Mouse (Mus musculus) neural tube, embryonic 14.5 days (tissue): ENCODE data around the gene Saal1. TPM values are rescaled to one million over a fixed set of nuclear protein-coding genes. Genes with fewer than 3 reads are reported as not detected.
"Not testable (repeated sequence)": the region's sequence is repeated elsewhere in the genome, so short reads cannot be mapped to it uniquely, and the experiment has no call there.

ENCODE experiments used
- ATAC-seq: fragments of 200-750 bp; cut with Nextera tagmentation; 2 replicates; pipeline ENCODE4 v1.8.0; 2017; ENCODE audit warnings: low read depth, mild to moderate bottlenecking, moderate TSS enrichment, moderate library complexity
- H3K27ac ChIP-seq: fragments of 300-500 bp; sonication (generic); 2 replicates; pipeline ENCODE4 v1.5.1; 2014; ENCODE audit warnings: low read depth, mild to moderate bottlenecking, control low read depth, low read length, moderate library complexity, mixed read lengths
- H3K27me3 ChIP-seq: fragments of 300-500 bp; sonication (generic); 2 replicates; pipeline ENCODE4 v1.6.1; 2014; ENCODE audit warnings: low read length; ENCODE audit not compliant: control insufficient read depth, insufficient read depth
- H3K36me3 ChIP-seq: fragments of 300-500 bp; sonication (generic); 2 replicates; pipeline ENCODE4 v1.6.1; 2014; ENCODE audit warnings: low read length, mixed read lengths; ENCODE audit not compliant: control insufficient read depth, insufficient read depth
- H3K4me1 ChIP-seq: fragments of 300-500 bp; sonication (generic); 2 replicates; pipeline ENCODE4 v1.6.1; 2014; ENCODE audit warnings: low read length; ENCODE audit not compliant: control insufficient read depth, insufficient read depth
- H3K4me2 ChIP-seq: fragments of 300-500 bp; sonication (generic); 2 replicates; pipeline ENCODE4 v1.6.1; 2014; ENCODE audit warnings: mild to moderate bottlenecking, low read depth, low read length, control low read depth
- H3K4me3 ChIP-seq: fragments of 300-500 bp; sonication (generic); 2 replicates; pipeline ENCODE4 v1.5.1; 2014; ENCODE audit warnings: low read depth, low read length, control low read depth, mixed read lengths
- H3K9ac ChIP-seq: fragments of 300-500 bp; sonication (generic); replicated peaks from 2 replicates; pipeline ENCODE4 v1.6.1; 2014; ENCODE audit warnings: low read depth, mild to moderate bottlenecking, control low read depth, low read length, mixed read lengths
- H3K9me3 ChIP-seq: fragments of 300-500 bp; sonication (generic); 2 replicates; pipeline ENCODE4 v1.6.1; 2016; ENCODE audit warnings: low read length; ENCODE audit not compliant: control insufficient read depth
- WGBS: fragments of 180-500 bp; shearing (Covaris S2); extraction: QIAGEN DNeasy Blood & Tissue Kit; methylation state at CpG from one replicate; pipeline ENCODE4 v1.1.7; 2014; 5-methylcytosine and 5-hydroxymethylcytosine counted together
- polyA plus RNA-seq: library from polyadenylated mRNA; unstranded; fragments of >200 nt; fragmentation: Nextera tagmentation; extraction: Ambion mirVana; gene quantifications from 2 replicates; pipeline ENCODE4 v1.2.1, GENCODE M21; 2014

Gene Saal1
- polyA plus RNA-seq = 15.4 and 16.7 TPM in 2 replicates

DNA sequence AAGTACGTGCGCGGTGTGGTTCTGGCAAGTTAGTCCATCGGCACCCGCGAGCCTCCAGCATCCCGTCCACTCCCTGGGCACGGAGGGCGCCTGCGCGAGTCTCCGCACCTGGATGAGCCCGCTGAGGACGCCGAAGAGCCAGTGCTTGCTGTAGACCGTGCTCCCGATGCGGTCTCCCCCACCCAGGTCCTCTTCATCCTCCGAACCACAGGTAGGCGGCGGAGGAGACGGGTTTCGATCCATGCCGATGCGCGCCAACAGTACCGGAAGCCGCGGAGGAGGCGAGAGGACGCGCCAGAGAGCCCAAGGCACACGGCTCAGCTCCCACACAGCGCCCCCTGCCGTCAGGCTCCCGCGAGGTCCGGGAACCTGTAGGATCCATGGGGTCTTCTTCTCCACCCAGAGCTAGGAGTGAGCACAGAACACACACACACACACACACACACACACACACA is at the start of gene Saal1:
Gene Saal1, minus strand, starts transcription at position 291 of the 455 bp plus-strand sequence.
- peak; percentile 98 for ATAC-seq
- under 1% methylated on average over 38 of the region's 38 CpGs for WGBS
- Histone ChIP-seq H3K27ac (peak within 1 kb of the TSS; percentile 74; the same call in 1 of the 2 replicates), H3K4me3 (peak within 1 kb of the TSS; percentile 69), H3K4me2 (peak within 1 kb of the TSS; percentile 51), H3K4me1 (peaks cover 4% of the 10 kb centered on the region; the same call in 1 of the 2 replicates), H3K27me3 (no peaks in the 10 kb centered on the region), H3K9ac (peak within 1 kb of the TSS; percentile 82), H3K36me3 (peaks cover 11% of the 10 kb centered on the region; the same call in 1 of the 2 replicates), H3K9me3 (no peaks in the 10 kb centered on the region)

DNA sequence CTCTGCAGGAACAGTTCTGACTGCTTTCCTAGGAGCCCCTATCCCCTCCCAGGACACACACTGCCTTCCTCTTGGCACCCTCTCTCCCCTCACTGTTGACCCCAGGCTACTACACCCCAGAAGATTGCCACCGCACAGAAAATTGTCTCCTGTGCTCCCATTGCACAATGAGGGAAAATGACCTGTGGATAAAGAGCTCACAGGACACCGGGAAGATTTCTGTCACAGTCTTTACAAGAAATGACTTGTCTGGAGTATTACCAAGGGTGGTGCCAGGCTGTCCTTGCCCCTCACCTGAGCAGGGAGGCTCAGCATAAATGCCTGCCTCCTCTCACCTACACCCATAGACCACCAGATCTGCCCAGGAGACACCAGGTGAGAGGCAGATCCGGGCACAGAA is 41.0 kb upstream of the Saal1 start, which contains the start of gene Saa2:
Gene Saa2, plus strand, starts transcription at position 301 of the 400 bp plus-strand sequence.
- WGBS = 80% methylated on average over 3 of the region's 3 CpGs
- no peaks in the 10 kb centered on the region for H3K9me3 ChIP-seq
- H3K4me1 ChIP-seq = no peaks in the 10 kb centered on the region
- no peak within 1 kb of the TSS for H3K27ac ChIP-seq
- no peak within 1 kb of the TSS for H3K4me3 ChIP-seq
- no peak for ATAC-seq
- no peak within 1 kb of the TSS for H3K9ac ChIP-seq
- H3K36me3 ChIP-seq = no peaks in the 10 kb centered on the region
- no peaks in the 10 kb centered on the region for H3K27me3 ChIP-seq
- H3K4me2 ChIP-seq = no peak within 1 kb of the TSS

DNA sequence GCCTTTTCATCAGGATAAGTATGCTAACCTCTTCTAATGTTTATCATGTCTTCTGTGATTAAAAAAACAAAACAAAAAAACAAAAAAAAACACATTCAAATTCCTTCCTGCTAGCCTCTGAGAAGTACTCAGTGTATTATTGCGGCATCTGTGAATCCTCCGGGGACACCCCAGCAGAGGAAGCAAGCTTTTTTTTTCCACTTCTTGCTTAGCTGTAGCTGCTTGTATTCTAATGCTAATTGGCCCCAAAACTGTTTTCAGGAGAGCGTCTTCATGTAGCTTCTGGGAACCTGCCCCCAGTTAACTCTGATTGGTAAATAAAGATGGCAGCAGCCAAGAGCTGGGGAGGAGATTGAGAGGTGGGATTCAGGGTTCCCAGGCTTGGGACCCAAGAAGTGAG is 38.0 kb upstream of the Saal1 start:
- Histone ChIP-seq H3K27ac (no peak overlapping the region), H3K4me3 (no peak overlapping the region), H3K4me1 (no peaks in the 10 kb centered on the region), H3K9me3 (no peaks in the 10 kb centered on the region), H3K36me3 (no peaks in the 10 kb centered on the region), H3K27me3 (no peaks in the 10 kb centered on the region), H3K4me2 (no peak overlapping the region), H3K9ac (no peak overlapping the region)
- no peak for ATAC-seq
- WGBS = 31% methylated on average over 3 of the region's 3 CpGs

DNA sequence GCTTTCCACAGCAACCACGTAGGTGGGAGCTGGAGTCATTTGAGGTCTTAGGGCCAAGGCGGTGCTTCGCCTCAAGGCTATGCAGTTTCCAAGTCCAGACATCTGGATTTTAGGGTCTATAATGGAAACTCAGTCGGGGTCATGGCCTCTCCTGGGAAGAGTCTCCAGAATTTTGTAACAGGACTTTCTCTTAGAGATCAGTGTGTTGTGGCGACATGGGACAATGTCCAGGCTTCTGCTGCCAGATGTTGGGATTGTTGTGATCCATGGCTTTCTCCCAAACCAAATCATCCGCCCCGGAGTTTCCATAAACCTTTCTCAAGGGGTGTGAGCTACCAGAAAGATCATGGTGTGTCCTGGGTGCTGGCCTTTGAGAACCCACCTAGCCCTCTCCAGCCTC is 35.9 kb upstream of the Saal1 start:
- no peaks in the 10 kb centered on the region for H3K9me3 ChIP-seq
- no peaks in the 10 kb centered on the region for H3K36me3 ChIP-seq
- H3K27me3 ChIP-seq = no peaks in the 10 kb centered on the region
- no peak for ATAC-seq
- H3K27ac ChIP-seq = no peak overlapping the region
- H3K4me1 ChIP-seq = no peaks in the 10 kb centered on the region
- no peak overlapping the region for H3K9ac ChIP-seq
- H3K4me2 ChIP-seq = no peak overlapping the region
- no peak overlapping the region for H3K4me3 ChIP-seq
- 86% methylated on average over 7 of the region's 7 CpGs for WGBS

DNA sequence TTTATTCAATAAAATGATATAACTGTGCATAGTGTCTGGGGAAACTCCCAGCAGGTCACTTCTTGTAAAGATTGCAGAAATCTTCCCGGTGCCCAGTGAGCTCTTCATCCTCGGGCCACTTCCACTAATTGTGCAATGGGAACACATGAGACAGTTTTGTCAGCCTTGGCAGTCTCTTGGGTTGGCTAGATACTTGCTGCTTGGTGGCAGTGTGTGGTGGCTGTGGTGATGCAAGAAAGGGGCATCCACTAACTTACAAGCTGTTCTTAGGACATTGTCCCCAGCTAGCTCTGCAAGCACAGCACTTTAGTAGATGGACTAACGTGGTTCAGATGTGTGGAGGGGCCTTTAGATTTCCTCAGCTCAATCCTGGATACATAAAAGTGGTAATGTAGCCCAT is 35.3 kb upstream of the Saal1 start:
- Histone ChIP-seq H3K27me3 (no peaks in the 10 kb centered on the region), H3K4me3 (no peak overlapping the region), H3K36me3 (no peaks in the 10 kb centered on the region), H3K27ac (no peak overlapping the region), H3K9ac (no peak overlapping the region), H3K9me3 (no peaks in the 10 kb centered on the region), H3K4me2 (no peak overlapping the region), H3K4me1 (no peaks in the 10 kb centered on the region)
- 87% methylated on average over 3 of the region's 3 CpGs for WGBS
- ATAC-seq = no peak

DNA sequence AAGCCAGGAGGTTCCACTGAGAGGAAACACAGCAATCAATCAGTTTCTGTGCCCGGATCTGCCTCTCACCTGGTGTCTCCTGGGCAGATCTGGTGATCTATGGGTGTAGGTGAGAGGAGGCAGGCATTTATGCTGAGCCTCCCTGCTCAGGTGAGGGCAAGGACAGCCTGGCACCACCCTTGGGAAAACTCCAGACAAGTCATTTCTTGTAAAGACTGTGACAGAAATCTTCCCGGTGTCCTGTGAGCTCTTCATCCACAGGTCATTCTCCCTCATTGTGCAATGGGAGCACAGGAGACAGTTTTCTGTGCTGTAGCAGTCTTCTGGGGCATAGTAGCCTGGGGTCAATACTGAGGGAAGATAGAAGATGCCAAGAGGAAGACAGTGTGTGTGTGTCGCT is 32.4 kb upstream of the Saal1 start, which contains the start of gene Saa1:
Gene Saa1, minus strand, starts transcription at position 101 of the 400 bp plus-strand sequence.
- not testable (repeated sequence) for ATAC-seq, H3K36me3 ChIP-seq, H3K27ac ChIP-seq, H3K4me2 ChIP-seq, H3K27me3 ChIP-seq, H3K4me3 ChIP-seq, H3K9me3 ChIP-seq, H3K9ac ChIP-seq, H3K4me1 ChIP-seq
- 82% methylated on average over 3 of the region's 3 CpGs for WGBS

DNA sequence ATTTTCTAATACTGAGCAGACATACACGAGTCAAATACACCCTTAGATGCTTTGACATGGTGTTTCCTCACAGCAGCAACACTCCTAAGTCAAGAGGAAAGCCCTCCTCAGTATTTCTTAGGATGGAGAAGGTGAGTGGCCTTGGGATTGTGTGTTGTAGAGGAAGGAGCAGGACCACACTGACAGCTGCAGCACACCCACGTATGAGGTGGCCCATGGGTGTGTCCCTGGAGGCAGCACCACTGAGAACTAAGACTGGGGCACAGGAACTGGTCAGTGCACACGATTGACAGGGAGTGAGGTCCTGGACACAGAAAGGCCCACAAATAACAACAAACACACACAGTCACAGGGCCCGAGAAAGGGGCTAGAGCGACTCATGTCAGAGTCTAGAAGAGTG is 29.6 kb upstream of the Saal1 start:
- H3K36me3 ChIP-seq, H3K4me1 ChIP-seq, H3K27me3 ChIP-seq, H3K27ac ChIP-seq, H3K9ac ChIP-seq, ATAC-seq, H3K9me3 ChIP-seq, H3K4me2 ChIP-seq, H3K4me3 ChIP-seq: not testable (repeated sequence)
- 81% methylated on average over 5 of the region's 5 CpGs for WGBS

DNA sequence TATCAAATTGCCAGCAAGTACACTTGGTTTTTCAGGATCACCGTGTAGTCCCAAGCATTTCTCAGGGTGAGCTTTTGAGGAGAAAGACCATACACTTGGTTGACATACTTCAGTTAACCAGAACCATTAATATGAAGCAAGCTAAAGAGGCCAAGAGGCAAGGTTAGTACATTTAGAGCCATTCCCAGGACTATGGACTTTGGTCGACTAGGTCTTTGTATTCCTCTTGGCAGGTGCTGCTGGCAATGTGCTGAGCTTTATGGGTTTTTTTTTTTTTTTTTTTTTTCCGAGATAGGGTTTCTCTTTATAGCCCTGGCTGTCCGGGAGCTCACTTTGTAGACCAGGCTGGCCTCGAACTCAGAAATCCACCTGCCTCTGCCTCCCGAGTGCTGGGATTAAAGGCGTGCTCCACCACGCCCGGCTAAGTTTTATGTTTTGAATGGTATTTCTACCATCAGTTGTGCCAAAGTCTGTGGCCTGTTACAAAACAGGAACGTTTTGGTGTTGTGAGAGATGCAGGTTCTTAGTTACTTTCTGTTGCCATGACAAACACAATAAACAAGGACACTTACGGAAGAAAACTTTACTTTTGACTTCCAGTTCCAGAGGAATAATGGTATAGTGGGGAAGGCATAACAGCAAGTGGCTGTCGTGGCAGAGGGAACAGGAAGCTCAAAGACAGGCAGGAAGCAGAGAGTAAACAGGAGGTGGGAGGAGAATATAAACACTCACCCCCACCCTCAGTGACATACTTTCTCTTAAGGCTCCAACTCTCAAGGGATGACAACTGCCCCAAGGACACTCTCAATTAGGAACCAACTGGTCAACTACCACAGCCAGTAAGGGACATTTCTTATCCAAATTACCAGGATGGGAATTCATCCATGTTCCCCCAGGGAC is 28.3 kb upstream of the Saal1 start:
- no peaks in the 10 kb centered on the region for H3K36me3 ChIP-seq

DNA sequence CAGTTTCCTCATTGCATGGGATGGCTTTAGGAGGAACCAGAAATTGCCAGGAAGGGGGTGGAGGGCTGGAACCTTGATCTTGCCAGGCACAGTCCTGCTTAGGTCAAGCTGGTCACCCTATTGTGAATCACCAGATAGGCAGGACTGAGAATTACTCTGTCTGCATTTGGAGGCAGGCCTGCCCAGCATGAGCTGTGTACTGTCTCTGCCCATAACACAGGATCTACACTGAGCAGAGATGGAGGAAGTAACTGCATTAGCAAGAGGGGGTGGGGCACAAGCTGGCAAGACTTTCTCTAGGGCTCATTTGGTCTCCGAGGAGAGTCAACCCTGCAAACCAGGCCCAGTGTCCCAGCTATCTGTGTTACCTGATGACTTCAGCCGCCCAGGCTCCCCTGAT is 24.5 kb upstream of the Saal1 start:
- WGBS = 86% methylated on average over 2 of the region's 2 CpGs
- H3K4me1 ChIP-seq = no peaks in the 10 kb centered on the region
- H3K4me3 ChIP-seq = no peak overlapping the region
- no peak for ATAC-seq
- no peaks in the 10 kb centered on the region for H3K9me3 ChIP-seq
- H3K4me2 ChIP-seq = no peak overlapping the region
- no peak overlapping the region for H3K27ac ChIP-seq
- no peaks in the 10 kb centered on the region for H3K27me3 ChIP-seq
- no peaks in the 10 kb centered on the region for H3K36me3 ChIP-seq
- H3K9ac ChIP-seq = no peak overlapping the region

More for the DNA sequence above, 28.3 kb upstream of the Saal1 start:
- H3K4me2 ChIP-seq = no peak overlapping the region
- no peak overlapping the region for H3K27ac ChIP-seq
- no peaks in the 10 kb centered on the region for H3K27me3 ChIP-seq
- H3K4me3 ChIP-seq = no peak overlapping the region
- H3K4me1 ChIP-seq = no peaks in the 10 kb centered on the region
- 84% methylated on average over 12 of the region's 12 CpGs for WGBS
- no peak for ATAC-seq
- H3K9me3 ChIP-seq = no peaks in the 10 kb centered on the region
- H3K9ac ChIP-seq = no peak overlapping the region
